Mouse (Mus musculus) left cerebral cortex, adult 2 months (tissue): Measurements from ENCODE around the gene Vmn1r237. TPM values are rescaled to one million over a fixed set of nuclear protein-coding genes. Genes with fewer than 3 reads are reported as not detected.

Source experiments
- DNase-seq, 2 experiments: peaks; one replicate each; pipeline ENCODE4 v3.0.0; 2021 to 2022; ENCODE audit warnings: low spot score in 2 of 2, mixed read lengths in 1 of 2; ENCODE audit errors: extremely low spot score in 1 of 2
- H3K27ac ChIP-seq: fragments of 200-600 bp; 2 replicates; pipeline ENCODE4 v1.8.1; 2022
- H3K4me3 ChIP-seq: fragments of 200-600 bp; 2 replicates; pipeline ENCODE4 v1.8.1; 2022
- CTCF ChIP-seq: fragments of 200-600 bp; IDR thresholded peaks from 2 replicates; pipeline ENCODE4 v1.8.1; 2022; ENCODE audit warnings: antibody characterized with exemption, mild to moderate bottlenecking, moderate library complexity
- intact Hi-C: fragments of 180-260 bp; cut with DNase I; formaldehyde crosslinking; loops from one replicate; pipeline ENCODE4 v1.15.1; 2025
- long read RNA-seq, 2 experiments: library from polyadenylated mRNA; stranded (forward); transcript quantifications; one replicate each; pipeline ENCODE4 v2.0.0; 2021; ENCODE audit warnings: borderline mapping rate in 2 of 2
- microRNA-seq, 2 experiments: library from miRNA; unstranded; fragments of <30 nt; microRNA quantifications; one replicate each; pipeline ENCODE4 v1.2.0; 2021
- total RNA-seq, 2 experiments: library from RNA; stranded (reverse); gene quantifications; 2 replicates each; pipeline ENCODE4 v1.2.3; 2021

Gene Vmn1r237
- not detected for total RNA-seq
- long read RNA-seq, experiment 1 = 0 reads
- long read RNA-seq, experiment 2 = 0 reads

- no peak for DNase-seq
- intact Hi-C loops = no loop called here
- H3K27ac ChIP-seq = no peak within 1 kb of the TSS
- no peak within 1 kb of the TSS for H3K4me3 ChIP-seq
- no peak for TF ChIP-seq CTCF
Measured at GRCm38 (mm10) chr17:21311565-21311964, at the start of gene Vmn1r237. Gene Vmn1r237 (plus strand): TSS chr17:21311865.

- no peak overlapping the region for H3K27ac ChIP-seq
- intact Hi-C loops = loop anchor here (1.0 kb wide), 2 partner anchors 150 to 244 kb away; no protein-coding TSS in a partner anchor
- peak; percentile 37 for DNase-seq
- peak; percentile 76 for TF ChIP-seq CTCF
- no peak overlapping the region for H3K4me3 ChIP-seq
Measured at GRCm38 (mm10) chr17:21272103-21272502, 39.6 kb upstream of the Vmn1r237 start.

GRCm38 (mm10) chr17:21282642-21283041 is 29.0 kb upstream of the Vmn1r237 start, which contains the start of gene Vmn1r236:
Gene Vmn1r236 (plus strand): TSS chr17:21282942.
- no peak within 1 kb of the TSS for H3K27ac ChIP-seq
- intact Hi-C loops = no loop called here
- DNase-seq = no peak
- H3K4me3 ChIP-seq = no peak within 1 kb of the TSS
- TF ChIP-seq CTCF = no peak

GRCm38 (mm10) chr17:21284395-21284794 is 27.3 kb upstream of the Vmn1r237 start:
- no peak overlapping the region for H3K4me3 ChIP-seq
- DNase-seq = no peak
- no peak overlapping the region for H3K27ac ChIP-seq
- intact Hi-C loops = no loop called here
- TF ChIP-seq CTCF = no peak

- TF ChIP-seq CTCF = no peak
- intact Hi-C loops = no loop called here
- no peak for DNase-seq
- Histone ChIP-seq H3K27ac (no peak overlapping the region), H3K4me3 (no peak overlapping the region)
Measured at GRCm38 (mm10) chr17:21289695-21290094, 22.0 kb upstream of the Vmn1r237 start.

Small RNAs within 50 kb of the gene (microRNA-seq; reads per million reads assigned to microRNA genes)
- 0 reads per million in 2 experiments for gene Gm26384

Other genes starting within 250 kb of the Vmn1r237 start
- not detected for gene Vmn1r234, start 85.8 kb upstream of the Vmn1r237 start, total RNA-seq
- not detected for gene Vmn1r235, start 55.5 kb upstream of the Vmn1r237 start, total RNA-seq
- not detected for gene Vmn1r236, start 28.9 kb upstream of the Vmn1r237 start, total RNA-seq
- gene Zfp677, start 71.9 kb downstream of the Vmn1r237 start, total RNA-seq = 1 to 10 TPM; 1.2 TPM
- gene Zfp54, start 111.4 kb downstream of the Vmn1r237 start, total RNA-seq = 1 to 10 TPM; 1.0 to 1.3 TPM
- 1 to 10 TPM; 4.0 to 4.6 TPM for gene Zfp51, start 138.5 kb downstream of the Vmn1r237 start, total RNA-seq
- gene Zfp53, start 177.1 kb downstream of the Vmn1r237 start, total RNA-seq = 1 to 10 TPM; 4.0 to 5.1 TPM
- gene Zfp52, start 223.7 kb downstream of the Vmn1r237 start, total RNA-seq = 1 to 10 TPM; 6.5 to 6.8 TPM